Mouse (Mus musculus): ENCODE measurements around the gene Gpr137. TPM values are rescaled to one million over a fixed set of nuclear protein-coding genes. Genes with fewer than 3 reads are reported as not detected.

The Gpr137 gene
- polyA plus RNA-seq, 3 experiments from 2014 or later: 4.6 to 13.0 (median 9.1) TPM

GRCm38 (mm10) chr19:6941372-6942248 is 670 bp downstream of the Gpr137 start, which contains the start of gene Bad:
Bad (plus strand) TSS chr19:6941861.
- ATAC-seq: peak; percentile 71

- no peak for ATAC-seq
Measured at GRCm38 (mm10) chr19:6940396-6941351, 1.6 kb downstream of the Gpr137 start.

GRCm38 (mm10) chr19:6939106-6940002 is 2.9 kb downstream of the Gpr137 start:
- no peak for ATAC-seq

- ATAC-seq: no peak
Measured at GRCm38 (mm10) chr19:6937541-6938465, 4.5 kb downstream of the Gpr137 start.

GRCm38 (mm10) chr19:6936299-6936698 is 6.0 kb downstream of the Gpr137 start:
- no peak for ATAC-seq

GRCm38 (mm10) chr19:6934195-6934977 is 7.9 kb downstream of the Gpr137 start, which contains the start of gene Kcnk4:
Kcnk4 (minus strand) TSS chr19:6934515.
- no peak for ATAC-seq

- no peak for ATAC-seq
Measured at GRCm38 (mm10) chr19:6933436-6934194, 8.7 kb downstream of the Gpr137 start.

GRCm38 (mm10) chr19:6933102-6933435 is 9.2 kb downstream of the Gpr137 start:
- no peak for ATAC-seq

- no peak for ATAC-seq
Measured at GRCm38 (mm10) chr19:6932018-6932417, 10.3 kb downstream of the Gpr137 start.

GRCm38 (mm10) chr19:6931002-6931401 is 11.3 kb downstream of the Gpr137 start:
- no peak for ATAC-seq

- no peak for ATAC-seq
Measured at GRCm38 (mm10) chr19:6928080-6928479, 14.2 kb downstream of the Gpr137 start.

- no peak for ATAC-seq
Measured at GRCm38 (mm10) chr19:6926559-6927255, 15.6 kb downstream of the Gpr137 start.

GRCm38 (mm10) chr19:6925611-6926329 is 16.5 kb downstream of the Gpr137 start:
- no peak for ATAC-seq

GRCm38 (mm10) chr19:6925307-6925573 is 17.0 kb downstream of the Gpr137 start, which contains the start of gene Catsperz:
Catsperz (minus strand) TSS chr19:6925380.
- no peak for ATAC-seq

- no peak for ATAC-seq
Measured at GRCm38 (mm10) chr19:6924461-6925306, 17.6 kb downstream of the Gpr137 start.

GRCm38 (mm10) chr19:6922901-6923735 is 19.2 kb downstream of the Gpr137 start:
- ATAC-seq: no peak
